Comparison of ENCODE assay signal across 8 mouse cellular contexts in genomic region chr10:93291843-93292242, GRCm38 (mm10). TPM values are rescaled to one million over a fixed set of nuclear protein-coding genes. Genes with fewer than 3 reads are reported as not detected.
DNase-seq lines count a peak whose midpoint lies in the region; ATAC-seq and TF ChIP-seq lines count a peak whose summit lies in the region.

No protein-coding gene starts in this region.

- WGBS in heart, postnatal 0 days, result 1% methylated on average over 6 of the region's 6 CpGs

- no peaks in the 10 kb centered on the region for H3K9me3 ChIP-seq in heart, postnatal 0 days (replicated peaks; ENCODE audit: control insufficient read depth, low read length)
- peaks cover 6% of the 10 kb centered on the region; the same call in 1 of the 2 replicates for H3K9me3 ChIP-seq in megakaryocyte, embryonic 14.5 days

- no peak overlapping the region for H3K4me3 ChIP-seq in heart, postnatal 0 days (ENCODE audit: low read depth, low read length)
- H3K4me3 ChIP-seq in layer of hippocampus, adult 2 months, result no peak overlapping the region; the same call in 1 of the 2 replicates
- H3K4me3 ChIP-seq in megakaryocyte, embryonic 14.5 days (replicated peaks), result peak overlapping the region; percentile 59

- no peaks in the 10 kb centered on the region for H3K27me3 ChIP-seq in heart, postnatal 0 days (ENCODE audit: control insufficient read depth, insufficient read depth, low read length)
- no peaks in the 10 kb centered on the region for H3K27me3 ChIP-seq in megakaryocyte, embryonic 14.5 days (replicated peaks)

- peak overlapping the region; percentile 32; the same call in 1 of the 2 replicates for H3K4me2 ChIP-seq in heart, postnatal 0 days (ENCODE audit: low read depth, low read length)

- no peak overlapping the region for H3K9ac ChIP-seq in heart, postnatal 0 days (replicated peaks; ENCODE audit: low read depth, low read length)

- H3K4me1 ChIP-seq in heart, postnatal 0 days (ENCODE audit: control insufficient read depth, insufficient read depth), result peaks cover 21% of the 10 kb centered on the region
- peaks cover 46% of the 10 kb centered on the region for H3K4me1 ChIP-seq in megakaryocyte, embryonic 14.5 days

- no peak for TF ChIP-seq EP300 in heart, postnatal 0 days (IDR thresholded peaks at IDR 0.05; ENCODE audit: low read depth)

- H3K27ac ChIP-seq in heart, postnatal 0 days (ENCODE audit: low read depth), result peak overlapping the region; percentile 67
- peak overlapping the region; percentile 32; the same call in 1 of the 2 replicates for H3K27ac ChIP-seq in layer of hippocampus, adult 2 months

- H3K36me3 ChIP-seq in heart, postnatal 0 days (replicated peaks; ENCODE audit: control insufficient read depth, insufficient read depth, low read length), result no peaks in the 10 kb centered on the region
- H3K36me3 ChIP-seq in megakaryocyte, embryonic 14.5 days (replicated peaks; ENCODE audit: low read length), result peaks cover 10% of the 10 kb centered on the region

- peak; percentile 95 for TF ChIP-seq CTCF in heart, postnatal 0 days (IDR thresholded peaks at IDR 0.05; ENCODE audit: low read depth)
- peak; percentile 65 for TF ChIP-seq CTCF in layer of hippocampus, adult 2 months (conservative IDR thresholded peaks at IDR 0.05)

- ATAC-seq in erythroid progenitor cell, adult 5-6 weeks (replicated peaks; ENCODE audit: low FRiP score, poor library complexity, severe bottlenecking), result peak; percentile 71
- ATAC-seq in heart, postnatal 0 days (ENCODE audit: insufficient read depth, low read depth), result peak; percentile 74
- ATAC-seq in megakaryocyte-erythroid progenitor cell, adult 5-6 weeks (replicated peaks; ENCODE audit: low FRiP score, low TSS enrichment, poor library complexity, severe bottlenecking), result no peak; the same call in 1 of the 2 replicates

- DNase-seq in NIH3T3 (ENCODE audit: low read depth), result peak; percentile 96
- peak; percentile 66 for DNase-seq in brain, embryonic 18.5 days (ENCODE audit: low read depth, low spot score)
- DNase-seq in heart, postnatal 0 days (ENCODE audit: low spot score), result peak; percentile 89
- peak; percentile 75 to 78 for DNase-seq in layer of hippocampus, adult 2 months (ENCODE audit: low spot score in 2 of 2)
- DNase-seq in right cerebral cortex, postnatal 4 days, result peak; percentile 91

RNA-seq across cellular contexts. Expression of gene Elk3, which starts 19.1 kb away (rescaled TPM):
- total RNA-seq in erythroid progenitor cell, adult 5-6 weeks (2015; ENCODE audit: low replicate concordance), result 3.2 and 5.0 TPM in 2 replicates
- total RNA-seq in erythroid progenitor cell, adult 5-6 weeks (2017; ENCODE audit: low replicate concordance), result 3.5 and 3.9 TPM in 2 replicates
- 45.0 and 47.3 TPM in 2 replicates for total RNA-seq in heart, postnatal 0 days (2014; rRNA removed; ENCODE audit: low replicate concordance)
- polyA plus RNA-seq in heart, postnatal 0 days (2015; fragmentation: Nextera tagmentation; extraction: Ambion mirVana), result 31.0 and 34.4 TPM in 2 replicates
- 1 to 10 TPM; 8.9 to 9.7 TPM for total RNA-seq in layer of hippocampus, adult 2 months (2021)
- polyA plus RNA-seq in megakaryocyte, embryonic 14.5 days (2012; ENCODE audit: insufficient read depth, low replicate concordance), result 6.0 and 12.6 TPM in 2 replicates
- total RNA-seq in megakaryocyte-erythroid progenitor cell, adult 5-6 weeks (2014; fragmentation: Nextera tagmentation), result 8.7 and 8.9 TPM in 2 replicates
- total RNA-seq in megakaryocyte-erythroid progenitor cell, adult 5-6 weeks (2017), result 6.8 and 7.2 TPM in 2 replicates
